Mouse (Mus musculus): Measurements from ENCODE around the gene Vars.
"Not testable (repeated sequence)": the region's sequence is repeated elsewhere in the genome, so short reads cannot be mapped to it uniquely, and the experiment has no call there.

The Vars gene

DNA sequence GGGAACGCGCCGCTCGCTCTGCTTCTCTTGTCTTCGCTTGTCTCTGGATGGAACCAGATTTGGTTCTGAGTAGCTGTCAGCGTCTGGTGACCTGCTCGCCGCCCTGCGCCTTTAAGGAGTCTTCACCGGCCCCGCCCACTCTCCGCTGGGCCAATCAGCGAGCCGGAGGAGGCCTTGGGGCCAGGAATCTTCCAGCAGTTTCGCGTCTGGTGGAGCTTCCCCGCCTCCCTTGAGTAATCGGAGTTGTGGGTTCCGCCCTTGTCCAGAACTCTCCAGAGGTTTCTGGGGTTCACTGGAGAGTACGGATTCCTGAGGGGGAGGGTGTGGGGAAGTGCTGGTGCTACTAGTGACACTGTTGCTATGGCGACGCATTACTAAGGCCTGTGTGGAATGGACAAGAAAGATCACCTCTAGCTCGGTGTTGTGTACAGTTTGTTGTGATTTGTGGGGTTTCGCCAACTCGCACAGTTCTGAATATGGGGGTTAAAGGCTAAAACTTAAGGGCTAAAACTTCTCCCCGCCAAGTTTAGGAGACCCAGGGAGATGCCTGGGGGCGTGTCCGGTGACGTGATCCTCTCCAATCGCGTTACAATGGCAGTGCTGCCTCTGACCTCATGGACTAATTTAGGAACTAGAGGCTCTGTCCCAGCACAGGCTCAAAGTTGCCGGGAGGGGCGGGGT, 28.6 kb upstream of the Vars start, which contains the start of the genes Hspa1a and Hspa1l:
Gene Hspa1a, minus strand, starts transcription at position 88 of the 681 bp plus-strand sequence.
Gene Hspa1l, plus strand, starts transcription at position 635 of the 681 bp plus-strand sequence.
- peak; percentile 85 for DNase-seq (ENCODE audit: low read depth, low spot score)

DNA sequence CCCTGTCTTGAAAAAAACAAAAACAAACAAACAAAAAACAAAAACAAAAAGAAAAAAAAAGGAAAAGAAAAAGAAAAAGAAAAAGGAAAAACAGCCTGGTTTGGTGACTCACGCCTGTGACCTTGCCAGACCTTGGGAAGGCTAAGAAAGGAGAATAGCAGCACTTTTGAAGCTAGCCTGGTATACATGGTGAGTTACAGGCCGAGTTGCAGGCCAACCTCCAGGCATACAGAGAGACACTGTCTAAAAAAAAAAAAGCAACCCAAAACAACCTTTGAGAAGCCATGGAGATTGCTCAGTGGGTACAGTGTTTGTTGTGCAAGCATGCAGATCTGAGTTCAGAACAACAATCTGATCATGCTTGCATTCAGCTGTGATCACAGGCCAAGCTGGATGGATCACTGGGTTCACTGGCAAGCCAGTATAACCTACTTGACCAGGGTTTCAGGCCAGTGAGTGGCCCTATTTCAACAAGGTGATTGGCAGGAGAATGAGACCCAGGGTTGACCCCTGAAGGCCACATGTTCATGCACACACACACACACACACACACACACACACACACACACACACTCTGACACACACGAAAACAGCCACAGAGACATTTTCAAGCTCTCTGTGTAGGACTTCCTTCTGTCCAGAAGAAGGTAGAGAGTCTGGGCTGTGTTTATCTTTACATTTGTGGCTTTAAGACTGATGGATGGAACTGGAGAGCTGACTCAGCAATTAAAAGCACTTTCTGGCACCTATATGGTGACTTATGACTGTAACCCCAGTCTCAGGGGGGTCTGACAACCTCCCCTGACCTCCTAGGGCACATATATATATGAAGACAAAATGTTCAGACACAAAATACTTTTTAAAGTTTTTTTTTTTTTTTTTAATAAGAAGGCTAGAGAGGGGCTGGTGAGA, 24.9 kb upstream of the Vars start:
- DNase-seq (ENCODE audit: low read depth, low spot score) = no peak

DNA sequence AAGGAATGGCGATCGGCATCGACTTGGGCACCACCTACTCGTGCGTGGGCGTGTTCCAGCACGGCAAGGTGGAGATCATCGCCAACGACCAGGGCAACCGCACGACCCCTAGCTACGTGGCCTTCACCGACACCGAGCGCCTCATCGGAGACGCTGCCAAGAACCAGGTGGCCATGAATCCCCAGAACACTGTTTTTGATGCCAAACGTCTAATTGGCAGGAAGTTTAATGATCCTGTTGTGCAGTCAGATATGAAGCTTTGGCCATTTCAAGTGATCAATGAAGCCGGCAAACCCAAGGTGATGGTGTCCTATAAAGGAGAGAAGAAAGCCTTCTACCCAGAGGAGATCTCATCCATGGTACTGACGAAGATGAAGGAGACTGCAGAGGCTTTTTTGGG, 23.8 kb upstream of the Vars start:
- no peak for DNase-seq (ENCODE audit: low read depth, low spot score)

DNA sequence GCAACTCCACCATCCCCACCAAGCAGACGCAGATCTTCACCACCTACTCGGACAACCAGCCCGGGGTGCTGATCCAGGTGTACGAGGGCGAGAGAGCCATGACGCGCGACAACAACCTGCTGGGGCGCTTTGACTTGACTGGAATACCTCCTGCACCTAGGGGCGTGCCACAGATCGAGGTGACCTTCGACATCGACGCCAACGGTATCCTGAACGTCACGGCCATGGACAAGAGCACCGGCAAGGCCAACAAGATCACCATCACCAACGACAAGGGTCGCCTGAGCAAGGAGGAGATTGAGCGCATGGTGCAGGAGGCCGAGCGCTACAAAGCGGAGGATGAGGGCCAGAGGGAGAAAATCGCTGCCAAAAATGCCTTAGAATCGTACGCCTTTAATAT, 22.5 kb upstream of the Vars start:
- no peak for DNase-seq (ENCODE audit: low read depth, low spot score)

DNA sequence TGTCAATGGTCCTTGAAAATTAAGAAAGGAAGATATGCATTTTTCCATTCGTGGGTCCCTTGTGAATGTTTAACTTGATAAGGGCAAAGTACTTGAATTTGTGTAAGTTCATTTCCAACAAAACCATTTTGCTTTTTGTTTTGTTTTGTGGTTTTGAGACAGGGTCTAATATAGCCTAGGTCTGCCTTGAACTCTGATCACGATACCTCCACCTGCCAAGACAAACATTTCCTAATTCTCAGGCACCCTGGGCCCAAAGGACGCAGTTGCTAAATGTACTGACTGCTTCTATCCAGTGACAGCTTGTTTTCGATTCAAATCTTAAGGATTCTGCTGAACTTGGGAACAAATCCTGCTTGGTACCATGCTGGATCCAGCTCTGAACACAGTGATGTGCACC, 21.2 kb upstream of the Vars start:
- no peak for DNase-seq (ENCODE audit: low read depth, low spot score)

DNA sequence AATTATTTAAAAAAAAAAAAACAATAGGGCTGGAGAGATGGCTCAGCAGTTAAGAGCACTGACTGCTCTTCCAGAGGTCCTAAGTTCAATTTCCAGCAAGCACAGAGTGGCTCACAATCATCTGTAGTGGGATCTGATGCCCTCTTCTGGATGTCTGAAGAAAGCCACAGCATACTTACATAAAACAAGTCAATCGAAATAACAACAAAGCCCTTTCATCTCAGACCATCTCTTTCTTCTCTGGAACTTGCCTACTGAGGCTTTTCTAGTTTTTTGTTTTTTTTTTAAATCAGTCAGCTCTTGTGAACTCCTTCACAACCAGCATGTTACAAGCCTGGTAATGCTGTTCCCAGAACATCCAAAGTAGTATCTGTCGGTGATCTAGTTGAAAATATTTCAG, 20.1 kb upstream of the Vars start:
- DNase-seq (ENCODE audit: low read depth, low spot score) = peak; percentile 91

DNA sequence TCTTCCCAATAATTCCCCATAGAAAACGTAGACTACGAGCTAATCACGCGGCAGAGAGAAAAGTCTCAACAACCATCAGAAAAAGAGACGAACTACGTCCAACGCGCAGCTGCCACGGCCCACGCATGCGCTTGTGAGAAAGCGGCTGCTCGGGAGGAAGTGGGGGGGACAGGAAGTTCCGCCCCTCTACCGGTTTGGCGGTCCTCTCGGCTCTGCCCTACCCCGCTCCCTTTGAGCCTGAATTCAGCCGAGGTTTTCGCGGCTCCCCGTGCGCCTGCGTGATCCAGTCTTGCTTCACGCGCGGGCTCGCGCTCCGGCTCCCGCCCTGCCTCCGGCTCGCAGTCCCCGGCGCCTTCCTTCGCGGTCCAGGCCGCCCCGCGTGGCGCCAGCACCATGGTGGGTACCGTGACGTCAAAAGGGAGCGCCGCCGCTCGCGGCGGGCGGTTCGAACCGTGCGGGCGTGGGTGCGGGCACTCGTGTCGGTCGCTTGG, 19.1 kb upstream of the Vars start, which contains the start of gene Lsm2:
Gene Lsm2, plus strand, starts transcription at position 173 of the 491 bp plus-strand sequence.
- peak; percentile 98 for DNase-seq (ENCODE audit: low read depth, low spot score)

DNA sequence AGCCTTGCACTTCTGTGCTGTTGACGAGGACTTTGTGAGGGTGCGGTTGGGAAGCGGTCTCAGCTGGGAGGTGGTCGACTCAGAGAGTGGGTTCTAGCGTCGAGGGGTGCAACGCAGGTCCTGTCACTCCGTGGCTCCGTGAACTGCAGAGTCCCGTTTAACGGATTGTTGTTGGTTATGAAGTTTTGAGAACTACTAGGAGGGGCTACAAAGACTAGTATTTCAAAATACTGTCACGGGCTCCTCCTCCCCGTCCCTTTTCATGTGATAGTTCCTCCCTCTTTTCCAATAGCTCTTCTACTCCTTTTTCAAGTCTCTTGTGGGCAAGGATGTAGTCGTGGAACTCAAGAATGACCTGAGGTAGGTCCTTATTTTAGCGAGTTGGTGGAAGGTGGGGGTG, 18.5 kb upstream of the Vars start:
- no peak for DNase-seq (ENCODE audit: low read depth, low spot score)

DNA sequence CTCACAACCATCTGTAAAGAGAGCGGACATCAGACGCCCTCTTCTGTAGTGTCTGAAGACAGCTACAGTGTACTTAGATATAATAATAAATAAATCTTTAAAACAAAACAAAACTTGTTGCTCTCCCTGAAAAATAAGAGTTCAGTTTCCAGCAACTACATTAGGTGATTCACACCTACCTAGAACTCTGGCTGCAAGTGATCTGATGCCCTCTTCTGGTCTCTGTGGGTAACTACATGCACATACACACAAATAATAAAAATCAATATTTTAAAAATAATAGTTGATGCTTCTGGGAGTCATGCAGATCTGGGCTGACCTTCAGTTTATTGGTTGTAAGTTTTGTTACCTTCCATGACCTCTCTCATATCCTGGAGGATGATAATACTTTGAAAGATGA, 16.6 kb upstream of the Vars start:
- DNase-seq (ENCODE audit: low read depth, low spot score) = peak; percentile 67

DNA sequence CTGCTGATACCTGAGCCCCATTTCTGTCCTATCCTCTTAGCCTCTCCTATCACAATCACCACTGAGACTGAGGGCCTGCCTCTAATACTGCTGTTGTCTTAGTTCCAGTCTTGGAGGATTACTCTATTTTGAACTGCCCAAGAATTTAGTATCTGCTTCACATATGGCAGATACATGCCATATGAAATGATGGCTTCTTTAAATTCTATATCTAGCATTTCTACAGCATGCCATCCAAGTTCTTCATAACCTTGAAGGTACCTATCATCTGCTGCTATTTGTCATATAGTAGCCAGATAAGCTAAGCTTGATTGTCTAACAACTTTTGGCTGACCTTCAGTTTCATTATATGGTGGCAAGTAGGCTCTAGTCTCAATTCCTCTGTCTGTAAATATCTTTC, 6.0 kb upstream of the Vars start:
- no peak for DNase-seq (ENCODE audit: low read depth, low spot score)

DNA sequence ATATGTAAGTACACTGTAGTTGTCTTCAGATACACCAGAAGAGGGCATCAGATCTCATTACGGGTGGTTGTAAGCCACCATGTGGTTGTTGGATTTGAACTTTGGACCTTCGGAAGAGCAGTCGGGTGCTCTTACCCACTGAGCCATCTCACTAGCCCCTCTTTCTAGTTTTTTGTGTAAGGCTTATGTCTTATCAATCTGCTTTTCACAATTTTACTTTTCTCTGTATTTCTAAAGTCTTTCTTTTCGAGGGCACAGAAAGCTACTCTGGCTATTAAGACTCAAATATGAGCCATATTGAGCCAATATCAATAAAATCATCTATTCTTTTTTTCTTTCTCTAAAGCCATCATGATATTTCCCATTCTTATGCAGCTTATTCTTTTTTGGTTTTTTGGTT, 5.6 kb upstream of the Vars start:
- DNase-seq (ENCODE audit: low read depth, low spot score) = not testable (repeated sequence)

DNA sequence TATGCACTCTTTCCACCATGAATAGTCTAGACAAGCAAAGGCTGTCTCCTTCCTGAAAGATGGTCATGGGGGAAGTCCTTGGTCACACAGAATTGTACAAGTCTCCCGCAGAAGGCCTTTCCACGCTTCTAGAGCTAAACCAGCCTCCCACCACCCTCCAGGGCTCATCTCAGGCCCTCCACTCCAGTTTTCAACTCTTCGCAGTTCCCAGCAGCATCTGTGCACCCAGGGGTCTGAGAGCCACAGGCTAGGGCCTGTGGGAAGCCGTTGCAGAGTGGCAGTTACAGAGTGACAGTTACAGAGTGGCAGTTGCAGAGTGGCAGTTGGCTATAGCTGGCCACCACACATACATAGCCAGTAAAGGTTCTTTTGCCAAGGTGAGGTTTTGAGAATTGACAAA, 4.9 kb upstream of the Vars start:
- DNase-seq (ENCODE audit: low read depth, low spot score) = not testable (repeated sequence)

DNA sequence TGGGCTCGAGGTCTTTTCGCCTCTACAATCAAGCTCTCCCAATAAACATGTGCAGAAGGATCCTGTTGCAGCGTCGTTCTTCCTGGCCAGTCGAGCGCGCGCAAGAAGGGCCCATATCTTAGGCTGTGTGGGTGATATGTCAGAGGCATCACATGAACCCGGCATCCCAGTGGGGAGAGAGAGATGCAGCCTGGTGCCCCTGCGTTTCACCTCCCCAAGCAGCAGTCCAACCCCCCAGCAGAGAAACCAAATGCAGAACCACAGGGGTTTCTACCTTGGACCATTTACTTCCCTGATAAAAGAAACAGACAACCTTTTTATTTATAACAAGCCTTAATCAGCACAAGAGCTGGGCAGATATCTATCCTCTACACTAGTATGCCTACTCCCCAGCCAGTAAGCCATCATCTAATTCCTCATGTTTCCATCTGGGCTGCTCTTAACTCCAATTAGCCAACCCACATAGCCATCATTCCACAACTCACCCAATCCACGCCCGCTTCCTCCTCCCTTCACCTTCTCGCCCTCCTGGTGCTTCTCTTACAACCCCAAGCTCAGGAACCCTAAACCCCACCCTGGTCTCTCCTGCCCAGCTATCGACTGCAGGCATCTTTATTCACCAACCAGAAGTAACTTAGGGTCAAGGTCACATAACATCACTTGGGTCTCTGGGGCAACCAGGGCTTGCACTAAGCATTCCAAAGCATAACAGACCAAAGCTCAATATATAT, 4.2 kb upstream of the Vars start:
- DNase-seq (ENCODE audit: low read depth, low spot score) = no peak

DNA sequence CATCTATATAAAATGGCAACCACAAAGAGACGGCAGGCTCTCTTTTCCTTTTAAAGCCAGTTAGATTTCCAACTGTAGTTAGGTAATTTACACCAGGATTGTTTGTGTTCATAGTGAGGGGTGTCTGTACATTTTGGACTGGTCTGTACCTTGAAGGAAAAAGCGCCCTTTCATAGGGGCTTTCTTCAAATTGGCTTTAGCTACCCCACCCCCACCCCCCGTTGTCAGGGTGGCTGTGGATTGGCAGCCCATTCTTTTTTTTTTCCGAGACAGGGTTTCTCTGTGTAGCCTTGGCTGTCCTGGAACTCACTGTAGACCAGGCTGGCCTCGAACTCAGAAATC, 3.7 kb upstream of the Vars start:
- no peak for DNase-seq (ENCODE audit: low read depth, low spot score)

DNA sequence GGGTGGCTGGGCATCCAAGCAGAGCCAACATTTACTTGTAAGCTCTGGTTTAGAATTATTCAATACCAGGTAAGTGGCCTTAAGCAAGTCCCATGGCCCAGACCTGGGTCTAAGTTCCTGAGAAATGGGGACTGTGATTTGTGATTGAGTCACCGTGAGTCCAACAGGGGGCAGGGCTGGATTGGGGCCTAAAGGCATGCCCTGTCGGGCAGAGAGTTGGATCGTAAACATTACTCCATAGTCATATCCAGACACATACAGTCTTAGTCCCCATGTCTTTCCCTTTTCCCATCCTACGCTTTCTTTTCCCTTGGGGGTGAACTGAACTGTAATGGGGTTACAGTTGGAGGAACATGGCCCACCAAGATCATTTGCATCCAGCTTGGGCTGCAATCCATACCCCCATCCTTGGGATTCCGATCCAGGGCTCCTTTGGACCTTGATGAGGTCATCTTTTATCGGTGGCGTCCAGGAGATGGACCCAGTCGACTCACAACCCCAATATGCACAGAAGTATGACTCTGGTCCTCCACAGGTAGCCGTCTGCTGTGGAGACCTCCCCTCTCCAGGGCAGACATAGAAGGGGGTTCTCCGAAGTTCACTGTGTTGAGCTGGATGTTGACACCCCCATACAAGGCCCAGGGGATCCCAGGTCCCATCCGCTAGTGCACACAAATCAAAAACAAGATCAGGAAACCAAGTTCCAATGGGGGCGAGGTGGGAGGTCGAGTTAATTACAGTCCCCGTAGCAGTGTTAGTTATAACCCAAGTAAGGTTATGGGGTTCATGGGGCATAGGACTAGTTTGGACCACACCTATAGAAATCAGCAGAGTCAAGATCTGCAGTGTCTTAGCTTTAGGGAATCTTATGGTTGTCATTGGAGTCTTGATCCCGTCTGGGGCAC, 2.0 kb upstream of the Vars start:
- no peak for DNase-seq (ENCODE audit: low read depth, low spot score)

DNA sequence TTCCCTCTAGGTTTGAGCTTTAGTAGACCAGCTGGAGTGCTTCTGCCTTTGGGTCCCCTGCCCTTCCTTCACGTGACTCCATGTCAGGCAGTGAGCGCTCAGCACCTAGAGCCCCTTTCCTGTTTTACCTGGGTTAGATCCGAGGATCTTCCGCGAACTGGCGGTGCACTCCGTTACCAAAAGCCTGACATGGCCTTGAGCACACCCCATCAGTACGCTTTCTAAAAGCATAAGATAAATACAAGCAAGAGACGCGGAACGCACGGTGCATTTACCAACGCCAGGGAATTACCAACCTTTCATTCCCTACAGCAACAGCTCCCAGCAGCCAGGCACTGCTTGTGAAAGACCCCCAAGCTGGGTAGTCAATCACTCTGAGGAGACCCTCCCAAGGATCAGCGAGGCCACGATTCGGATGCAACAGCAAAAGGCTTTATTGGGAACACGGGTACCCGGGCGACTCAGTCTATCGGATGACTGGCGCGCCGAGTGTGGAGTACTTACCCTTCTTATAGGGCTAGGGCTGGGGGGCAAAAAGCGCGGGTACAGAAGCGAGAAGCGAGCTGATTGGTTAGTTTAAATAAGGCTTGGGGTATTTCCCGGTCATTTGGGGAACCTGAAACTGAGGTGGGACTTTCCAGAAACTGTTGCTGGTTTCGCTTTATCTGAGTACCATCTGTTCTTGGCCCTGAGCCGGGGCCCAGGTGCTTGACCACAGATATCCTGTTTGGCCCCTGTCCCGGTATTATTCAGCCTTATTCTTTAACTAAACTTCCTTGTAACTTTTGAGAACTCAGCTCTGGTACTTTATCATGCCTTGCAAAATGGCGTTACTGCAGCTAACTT, 693 bp upstream of the Vars start:
- not testable (repeated sequence) for DNase-seq (ENCODE audit: low read depth, low spot score)

DNA sequence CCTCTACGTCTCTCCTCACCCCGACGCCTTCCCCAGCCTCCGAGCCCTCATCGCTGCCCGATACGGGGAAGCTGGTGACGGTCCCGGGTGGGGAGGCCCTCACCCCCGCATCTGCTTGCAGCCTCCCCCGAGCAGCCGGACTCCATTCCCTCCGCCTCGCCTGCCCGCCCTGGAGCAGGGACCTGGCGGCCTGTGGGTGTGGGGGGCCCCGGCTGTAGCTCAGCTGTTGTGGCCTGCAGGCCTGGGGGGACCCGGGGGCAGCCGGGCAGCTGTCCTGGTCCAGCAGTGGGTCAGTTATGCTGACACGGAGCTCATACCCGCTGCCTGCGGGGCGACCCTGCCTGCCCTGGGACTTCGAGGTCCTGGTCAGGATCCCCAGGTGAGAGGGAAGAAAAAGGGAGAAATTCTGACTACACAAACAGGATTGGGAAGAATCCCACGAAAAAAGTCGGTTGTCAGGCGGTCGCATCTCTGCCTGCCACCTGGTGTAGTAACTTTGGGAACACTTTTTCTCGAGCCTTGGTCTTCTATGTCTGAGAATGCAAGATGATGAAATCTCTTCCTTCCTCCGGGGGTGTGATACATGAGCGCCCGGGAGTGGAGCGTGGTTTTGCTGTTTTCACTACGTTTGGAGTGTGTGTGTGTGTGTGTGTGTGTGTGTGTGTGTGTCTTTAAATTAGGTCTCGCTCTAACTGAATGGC, 815 bp downstream of the Vars start:
- DNase-seq (ENCODE audit: low read depth, low spot score) = peak; percentile 69

DNA sequence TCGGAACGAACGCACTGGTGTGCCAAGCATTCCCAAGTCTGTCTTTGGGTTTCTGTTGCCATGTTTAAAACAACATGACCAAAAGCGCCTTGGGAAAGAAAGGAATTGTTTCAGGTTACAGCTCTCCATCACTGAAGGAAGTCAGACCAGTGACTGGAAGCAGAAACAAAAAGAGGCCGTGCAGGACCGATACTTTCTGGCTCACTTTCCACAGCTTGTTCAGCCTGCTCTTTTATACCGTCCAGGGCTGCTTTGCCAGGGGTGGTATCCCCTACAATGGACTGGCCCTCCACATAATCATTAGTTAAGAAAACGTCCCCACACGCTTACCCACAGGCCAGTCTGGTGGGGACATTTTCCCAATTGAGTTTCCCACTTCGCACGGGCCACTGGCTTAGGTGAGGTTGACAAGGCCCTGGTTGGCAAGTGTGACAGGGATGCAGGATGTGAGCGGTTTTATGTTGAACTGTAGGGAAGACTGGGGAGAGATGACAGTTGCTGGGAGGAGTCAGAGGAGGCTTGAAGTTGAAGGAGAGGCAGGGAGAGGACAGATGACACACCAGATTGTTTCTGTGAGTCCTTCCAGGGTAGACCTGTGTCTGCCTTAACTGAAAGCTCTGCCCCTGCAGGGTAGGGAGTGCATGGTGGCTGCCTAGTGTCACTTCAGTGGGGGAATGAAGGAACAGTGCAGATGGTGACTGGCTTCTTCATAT, 1.5 kb downstream of the Vars start:
- peak; percentile 48 for DNase-seq (ENCODE audit: low read depth, low spot score)

Data from brain, adult 2 months (tissue).